Mouse (Mus musculus) adrenal gland, postnatal 36 days (tissue): ENCODE data around the gene Gabpb1. TPM values are rescaled to one million over a fixed set of nuclear protein-coding genes. Genes with fewer than 3 reads are reported as not detected.
A peak's percentile ranks its signal among the peaks of the same experiment; 100 is the strongest.

Source experiments
- DNase-seq, 2 experiments: peaks; one replicate each; pipeline ENCODE4 v3.0.0; 2021; ENCODE audit warnings: mixed read lengths in 1 of 2
- total RNA-seq, 2 experiments: library from RNA; stranded (reverse); gene quantifications; 2 replicates each; pipeline ENCODE4 v1.2.3; 2021

Gabpb1 gene
- total RNA-seq, 2 experiments from 2014 or later = 15.3 to 19.5 TPM

DNA sequence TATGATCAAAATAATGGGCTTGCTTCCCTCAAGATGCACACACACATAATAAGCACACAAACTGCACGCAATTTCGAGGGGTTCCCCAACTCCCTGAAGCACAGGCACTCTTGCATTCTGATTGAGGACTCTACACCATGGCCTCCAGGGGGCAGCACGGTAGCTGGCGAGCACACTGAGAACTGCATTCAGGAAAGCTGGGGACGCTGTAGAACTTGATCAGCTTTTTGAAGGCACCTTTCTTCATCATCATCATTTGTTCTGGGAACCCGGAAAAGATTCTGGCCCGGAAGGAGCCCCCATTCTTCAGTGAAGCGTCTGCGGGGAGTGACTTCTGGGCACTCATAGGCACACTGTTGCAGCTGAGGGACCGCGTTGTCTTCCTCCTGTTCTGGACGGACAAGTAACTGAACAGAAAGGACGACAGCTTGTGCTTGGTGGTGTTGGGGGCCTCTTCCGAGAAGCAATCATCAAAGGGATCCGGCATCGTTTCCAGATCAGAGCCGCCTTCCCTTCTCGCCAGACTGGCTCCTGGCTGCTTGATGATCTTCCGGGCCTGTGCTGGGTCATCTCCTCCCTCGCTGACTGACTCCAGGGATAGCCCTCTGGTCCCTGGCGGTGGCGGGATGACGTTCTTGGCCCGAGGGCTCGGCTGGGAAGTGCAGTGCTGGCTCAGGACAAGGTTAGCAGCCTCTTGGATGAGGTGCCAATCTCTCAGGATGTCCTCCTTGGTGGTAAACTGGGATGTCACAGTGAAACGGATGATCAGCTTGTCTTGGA, 82.1 kb downstream of the Gabpb1 start:
- DNase-seq = peak; percentile 73 to 89

DNA sequence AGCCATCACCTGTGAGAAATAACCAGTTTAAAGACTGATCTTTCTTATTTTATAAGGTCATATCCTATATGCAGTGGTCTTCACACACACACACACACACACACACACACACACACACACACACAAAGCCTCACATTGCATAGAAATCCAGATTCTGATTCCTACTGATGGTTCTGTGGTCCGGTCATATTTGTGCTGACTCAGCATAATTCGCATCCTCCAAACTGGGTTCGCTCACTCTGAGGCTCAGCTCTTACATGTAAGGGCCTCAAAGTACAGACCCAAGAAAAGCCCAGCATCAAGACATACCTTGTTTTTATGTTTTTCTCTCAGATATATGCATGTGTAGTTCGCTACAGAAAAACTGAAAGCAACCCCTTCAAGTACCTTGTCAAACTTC, 84.8 kb downstream of the Gabpb1 start:
- DNase-seq = no peak

DNA sequence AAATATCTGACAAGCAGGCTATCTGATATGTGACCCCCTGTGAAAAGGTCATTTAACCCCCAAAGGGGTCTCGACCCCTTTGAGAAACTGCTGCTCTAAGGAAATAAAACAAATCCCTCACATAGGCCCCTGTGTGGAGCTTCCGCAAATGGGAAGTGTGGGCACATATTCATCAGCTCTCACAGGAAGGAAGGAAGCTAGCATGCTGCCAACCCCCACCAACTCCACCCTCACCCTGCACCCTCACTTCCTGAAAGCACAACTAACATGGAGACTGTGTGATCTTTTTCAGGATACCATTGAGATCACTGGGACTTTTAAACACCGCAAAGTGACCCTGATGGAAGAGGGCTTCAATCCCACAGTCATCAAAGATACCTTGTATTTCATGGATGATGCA, 88.7 kb downstream of the Gabpb1 start:
- DNase-seq = no peak

DNA sequence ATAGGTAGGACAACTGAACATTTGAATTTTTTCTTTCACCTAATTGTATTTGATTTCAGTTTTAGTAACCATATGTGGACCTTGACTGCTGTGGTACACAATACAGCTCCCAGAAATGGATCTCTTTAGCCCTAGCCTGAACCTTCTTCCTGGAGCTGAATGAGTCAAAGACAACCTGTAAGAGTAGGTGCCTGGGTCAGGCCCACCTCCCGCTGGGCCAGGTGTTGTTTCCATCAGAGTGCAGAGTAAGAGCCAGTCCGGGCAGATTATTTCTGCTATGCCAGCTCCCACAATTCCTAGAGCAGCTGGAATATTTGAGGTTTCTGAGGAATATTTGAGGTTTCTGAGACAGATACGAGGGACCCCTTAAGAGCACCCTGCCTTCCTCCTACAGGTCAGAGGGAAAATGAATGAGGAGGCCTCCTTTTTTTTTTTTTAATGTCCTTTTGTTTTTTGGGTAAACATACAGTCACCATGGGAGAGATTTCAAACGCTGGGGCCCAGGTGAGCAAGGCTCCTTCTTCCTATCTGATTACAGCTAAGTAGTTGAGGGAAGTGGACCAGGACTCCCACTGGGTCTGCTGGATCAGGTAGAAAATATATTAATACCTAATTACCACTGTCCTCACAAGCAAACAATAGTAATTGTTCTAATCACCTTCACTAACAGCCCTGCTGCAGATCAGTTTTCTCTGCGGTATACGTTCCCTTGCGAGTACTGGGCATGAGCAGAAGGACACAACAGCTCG, 91.3 kb downstream of the Gabpb1 start:
- DNase-seq = no peak

DNA sequence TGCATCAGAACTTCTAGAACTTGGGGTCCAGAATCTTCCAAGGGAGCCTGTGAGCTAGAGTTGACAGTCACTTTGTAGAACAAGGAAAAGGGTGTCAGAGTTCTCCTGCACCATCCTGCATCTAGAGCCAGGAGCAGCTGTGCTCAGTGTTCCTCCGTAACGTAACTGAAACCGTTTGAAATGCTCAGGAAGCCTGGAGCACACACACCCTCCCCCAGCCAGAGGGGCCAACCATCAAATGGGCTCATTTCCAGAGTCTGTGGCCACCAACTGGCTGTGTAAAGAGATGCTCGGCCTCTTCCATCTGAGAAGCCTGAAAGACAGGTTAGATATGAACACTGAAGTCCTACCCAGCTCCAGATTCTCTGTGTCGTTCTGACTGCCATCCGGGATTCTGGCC, 92.2 kb downstream of the Gabpb1 start:
- no peak for DNase-seq

DNA sequence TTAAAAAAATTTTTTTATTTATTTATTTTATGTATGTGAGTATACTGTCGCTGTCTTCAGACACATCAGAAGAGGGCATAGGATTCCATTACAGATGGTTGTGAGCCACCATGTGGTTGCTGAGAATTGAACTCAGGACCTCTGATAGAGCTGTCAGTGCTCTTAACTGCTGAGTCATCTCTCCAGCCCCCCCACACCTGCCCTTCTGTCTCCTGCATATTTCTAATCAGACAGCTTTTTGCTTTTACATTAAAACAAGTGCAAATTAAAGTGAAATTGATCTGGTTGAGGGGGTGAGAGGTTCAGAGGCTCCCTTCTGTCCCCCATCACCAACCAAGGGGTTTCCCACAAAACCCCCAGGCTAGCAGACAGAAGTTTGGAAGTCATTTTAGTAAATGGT, 96.9 kb downstream of the Gabpb1 start:
- no peak for DNase-seq

Other genes with a start within 250 kb of the Gabpb1 start
- gene Atp8b4, start 175.7 kb downstream of the Gabpb1 start, total RNA-seq = under 1 TPM; 0.53 to 0.79 TPM
- 10 to 100 TPM; 10.2 to 40.8 TPM for gene Slc27a2, start 123.9 kb downstream of the Gabpb1 start, total RNA-seq
- gene Hdc, start 57.0 kb downstream of the Gabpb1 start, total RNA-seq = 10 to 100 TPM in 1 of 2 experiments, 1 to 10 TPM in 1; 2.6 to 25.9 TPM
- 10 to 100 TPM; 66.9 to 76.5 TPM for gene Usp8, start 31.0 kb upstream of the Gabpb1 start, total RNA-seq
- not detected for gene Usp50, start 107.1 kb upstream of the Gabpb1 start, total RNA-seq
- gene Trpm7, start 199.9 kb upstream of the Gabpb1 start, total RNA-seq = 10 to 100 TPM; 42.1 to 43.6 TPM